ENCODE assay signal across 9 mouse cellular contexts in the genomic region with DNA sequence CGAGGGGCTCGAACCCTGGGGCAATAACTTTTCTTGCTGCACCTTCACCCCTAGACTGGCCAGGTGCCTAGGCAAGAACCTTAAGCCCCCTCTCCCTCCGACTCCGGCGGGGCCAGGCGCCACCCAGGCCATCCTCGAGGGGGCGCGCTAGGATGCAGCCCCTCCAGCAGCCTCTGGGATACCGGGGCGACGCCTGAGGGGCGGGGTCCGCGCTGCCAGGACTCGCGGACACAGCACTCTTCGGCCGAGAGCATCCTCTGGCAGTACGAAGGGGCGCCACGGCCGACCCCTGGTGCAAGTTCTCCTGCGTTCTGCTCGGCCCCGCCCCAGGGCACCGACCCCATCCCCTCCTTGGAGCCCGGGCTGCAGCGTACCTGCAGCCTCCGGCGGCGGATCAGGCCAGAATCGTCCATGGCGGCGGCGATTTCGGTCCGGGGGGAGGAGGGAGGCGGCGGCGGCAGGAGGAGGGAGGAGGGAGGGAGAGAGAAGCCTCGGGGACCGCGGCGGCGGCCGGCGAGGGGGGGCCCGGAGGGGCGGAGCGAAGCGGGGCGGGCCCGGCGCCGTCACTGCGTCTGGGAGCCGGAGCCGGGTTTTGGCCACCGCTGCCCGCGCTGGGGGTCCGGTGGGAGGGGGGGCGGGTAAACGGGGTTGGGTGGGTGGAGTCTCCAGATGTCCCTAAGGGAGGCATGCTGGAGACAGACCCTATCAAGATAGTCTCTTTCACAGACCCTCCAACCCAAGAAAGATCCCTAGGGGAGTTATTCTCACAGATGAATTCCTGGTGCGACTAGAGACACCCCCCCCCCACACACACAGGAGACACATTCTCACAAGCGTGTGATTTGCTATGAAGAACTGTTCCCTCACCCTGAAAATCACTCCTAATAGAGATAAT. TPM values are rescaled to one million over a fixed set of nuclear protein-coding genes. Genes with fewer than 3 reads are reported as not detected.
DNase-seq lines count a peak whose midpoint lies in the region; ATAC-seq and TF ChIP-seq lines count a peak whose summit lies in the region.
"Had no signal": no experiment of that assay in that cellular context is flagged by ENCODE, and none has a peak within 500 bp of the region (broad histone marks: within the 10 kb centered on the region; RNA-seq: fewer than 3 reads in every experiment).

No protein-coding gene starts in this region.

- no peak for TF ChIP-seq POLR2A in lung, adult 2 months (IDR thresholded peaks at IDR 0.05; ENCODE audit: borderline replicate concordance, extremely low read depth, low read depth, low read length)

- peaks cover 10% of the 10 kb centered on the region; the same call in 1 of the 2 replicates for H3K4me1 ChIP-seq in lung, embryonic 16.5 days (replicated peaks; ENCODE audit: control insufficient read depth, insufficient read depth, low read length)
- no peaks in the 10 kb centered on the region; the same call in 1 of the 2 replicates for H3K4me1 ChIP-seq in lung, adult 2 months (ENCODE audit: control insufficient read depth, insufficient read depth, low read length)
- H3K4me1 ChIP-seq in forebrain, embryonic 11.5 days (replicated peaks; ENCODE audit: control insufficient read depth, insufficient read depth, low read length) = peaks cover 18% of the 10 kb centered on the region
- H3K4me1 ChIP-seq in limb, embryonic 13.5 days = peaks cover 15% of the 10 kb centered on the region

- no peak overlapping the region for H3K27ac ChIP-seq in lung, embryonic 16.5 days (ENCODE audit: low read length)
- no peak overlapping the region for H3K27ac ChIP-seq in forebrain, embryonic 11.5 days (ENCODE audit: low read depth, low read length)
- no peak overlapping the region for H3K27ac ChIP-seq in limb, embryonic 13.5 days

- no peak overlapping the region for H3K9ac ChIP-seq in lung, embryonic 16.5 days (ENCODE audit: low read length)
- H3K9ac ChIP-seq in forebrain, embryonic 11.5 days (ENCODE audit: low read length) = peak overlapping the region; percentile 57
- peak overlapping the region; percentile 50; the same call in 1 of the 2 replicates for H3K9ac ChIP-seq in limb, embryonic 13.5 days

- peak overlapping the region; percentile 82 for H3K4me2 ChIP-seq in lung, embryonic 16.5 days (ENCODE audit: low read depth, low read length)
- peak overlapping the region; percentile 86 for H3K4me2 ChIP-seq in forebrain, embryonic 11.5 days (ENCODE audit: low read depth, low read length, severe bottlenecking)
- peak overlapping the region; percentile 78 for H3K4me2 ChIP-seq in limb, embryonic 13.5 days (replicated peaks)

- H3K9me3 ChIP-seq in lung, embryonic 16.5 days (ENCODE audit: control insufficient read depth, low read length) = no peaks in the 10 kb centered on the region
- H3K9me3 ChIP-seq in forebrain, embryonic 11.5 days (ENCODE audit: control insufficient read depth, low read length) = no peaks in the 10 kb centered on the region
- H3K9me3 ChIP-seq in limb, embryonic 13.5 days = no peaks in the 10 kb centered on the region

- DNase-seq in lung, adult 2 months = no peak
- DNase-seq in cerebellum, adult 18-20 months = peak; percentile 72 to 81
- DNase-seq in forebrain, embryonic 11.5 days (ENCODE audit: low spot score) = peak; percentile 86
- DNase-seq in right cerebral cortex, postnatal 25 days = peak; percentile 62
- DNase-seq in spleen, adult 12 weeks (ENCODE audit: low spot score) = no peak
- no peak for DNase-seq in urinary bladder, postnatal 10 days (ENCODE audit: low spot score)

- WGBS in lung, embryonic 16.5 days = 1% methylated on average over 50 of the region's 67 CpGs
- 2% methylated on average over 55 of the region's 67 CpGs for WGBS in lung, adult 2 months
- WGBS in forebrain, embryonic 11.5 days = under 1% methylated on average over 34 of the region's 67 CpGs
- whole genome bisulfite sequencing in limb, embryonic 13.5 days = under 1% methylated on average over 38 of the region's 67 CpGs

- peak overlapping the region; percentile 49 for H3K4me3 ChIP-seq in lung, embryonic 16.5 days (ENCODE audit: low read length)
- H3K4me3 ChIP-seq in lung, adult 2 months (replicated peaks; ENCODE audit: extremely low read depth, low read depth, low read length) = no peak overlapping the region
- H3K4me3 ChIP-seq in forebrain, embryonic 11.5 days (ENCODE audit: low read depth, low read length) = peak overlapping the region; percentile 57
- peak overlapping the region; percentile 47 for H3K4me3 ChIP-seq in limb, embryonic 13.5 days
- H3K4me3 ChIP-seq: myocyte had no signal

- peaks cover 48% of the 10 kb centered on the region for H3K27me3 ChIP-seq in lung, embryonic 16.5 days (ENCODE audit: control insufficient read depth, insufficient read depth, low read depth, low read length)
- peaks cover 39% of the 10 kb centered on the region for H3K27me3 ChIP-seq in forebrain, embryonic 11.5 days (ENCODE audit: control insufficient read depth, insufficient read depth, low read length)
- peaks cover 87% of the 10 kb centered on the region for H3K27me3 ChIP-seq in limb, embryonic 13.5 days

- TF ChIP-seq CTCF in lung, adult 2 months (IDR thresholded peaks at IDR 0.05; ENCODE audit: insufficient read depth, low read length) = no peak

- ATAC-seq in lung, embryonic 16.5 days (ENCODE audit: low read depth) = 0 out of 2 replicates have a peak, but pooled peaks have one; percentile 18
- peak; percentile 63 for ATAC-seq in forebrain, embryonic 11.5 days (replicated peaks; ENCODE audit: low FRiP score)
- 0 out of 2 replicates have a peak, but pooled peaks have one; percentile 28 for ATAC-seq in limb, embryonic 13.5 days (ENCODE audit: low FRiP score, low read depth)

- H3K36me3 ChIP-seq in lung, embryonic 16.5 days (ENCODE audit: control insufficient read depth, insufficient read depth, low read length) = no peaks in the 10 kb centered on the region
- H3K36me3 ChIP-seq in forebrain, embryonic 11.5 days (ENCODE audit: control insufficient read depth, insufficient read depth, low read length) = no peaks in the 10 kb centered on the region
- H3K36me3 ChIP-seq in limb, embryonic 13.5 days = no peaks in the 10 kb centered on the region

RNA-seq across cellular contexts. Expression of a gene that starts 0.9 kb away (rescaled TPM):
- polyA plus RNA-seq in lung, embryonic 16.5 days (2015; fragmentation: Nextera tagmentation; extraction: Ambion mirVana) = 0.23 and 0.29 TPM in 2 replicates
- not detected in 2 replicates for polyA plus RNA-seq in lung, adult 2 months (2012; rRNA removed)
- polyA plus RNA-seq in forebrain, embryonic 11.5 days (2014; fragmentation: Nextera tagmentation; extraction: Ambion mirVana) = 0.19 and 0.36 TPM in 2 replicates
- polyA plus RNA-seq in limb, embryonic 13.5 days (2015; fragmentation: Nextera tagmentation; extraction: Ambion mirVana) = 0.20 and 0.47 TPM in 2 replicates
- polyA plus RNA-seq: myocyte had no signal

RNA-seq across cellular contexts. Expression of a gene that starts 8.7 kb away (rescaled TPM):
- polyA plus RNA-seq in lung, embryonic 16.5 days (2015; fragmentation: Nextera tagmentation; extraction: Ambion mirVana) = 0.64 and 0.72 TPM in 2 replicates
- 0.34 and 0.41 TPM in 2 replicates for polyA plus RNA-seq in lung, adult 2 months (2012; rRNA removed)
- polyA plus RNA-seq in forebrain, embryonic 11.5 days (2014; fragmentation: Nextera tagmentation; extraction: Ambion mirVana) = 14.2 and 15.9 TPM in 2 replicates
- polyA plus RNA-seq in limb, embryonic 13.5 days (2015; fragmentation: Nextera tagmentation; extraction: Ambion mirVana) = 0.32 and 0.55 TPM in 2 replicates
- polyA plus RNA-seq: myocyte had no signal

RNA-seq across cellular contexts. Expression of a gene that starts 23.4 kb away (rescaled TPM):
- polyA plus RNA-seq in lung, embryonic 16.5 days (2015; fragmentation: Nextera tagmentation; extraction: Ambion mirVana) = not detected in 2 replicates
- polyA plus RNA-seq in lung, adult 2 months (2012; rRNA removed) = not detected in 2 replicates
- polyA plus RNA-seq in forebrain, embryonic 11.5 days (2014; fragmentation: Nextera tagmentation; extraction: Ambion mirVana) = not detected in 2 replicates
- not detected in 2 replicates for polyA plus RNA-seq in limb, embryonic 13.5 days (2015; fragmentation: Nextera tagmentation; extraction: Ambion mirVana)
- polyA plus RNA-seq: myocyte had no signal

RNA-seq across cellular contexts. Expression of a gene that starts 23.5 kb away (rescaled TPM):
- polyA plus RNA-seq in lung, embryonic 16.5 days (2015; fragmentation: Nextera tagmentation; extraction: Ambion mirVana) = 644 and 691 TPM in 2 replicates
- 93.2 and 117 TPM in 2 replicates for polyA plus RNA-seq in lung, adult 2 months (2012; rRNA removed)
- 1,226 and 1,312 TPM in 2 replicates for polyA plus RNA-seq in forebrain, embryonic 11.5 days (2014; fragmentation: Nextera tagmentation; extraction: Ambion mirVana)
- polyA plus RNA-seq in limb, embryonic 13.5 days (2015; fragmentation: Nextera tagmentation; extraction: Ambion mirVana) = 961 and 978 TPM in 2 replicates

RNA-seq across cellular contexts. Expression of a gene that starts 23.7 kb away (rescaled TPM):
- 114 and 119 TPM in 2 replicates for polyA plus RNA-seq in lung, embryonic 16.5 days (2015; fragmentation: Nextera tagmentation; extraction: Ambion mirVana)
- 27.4 and 30.4 TPM in 2 replicates for polyA plus RNA-seq in lung, adult 2 months (2012; rRNA removed)
- polyA plus RNA-seq in forebrain, embryonic 11.5 days (2014; fragmentation: Nextera tagmentation; extraction: Ambion mirVana) = 128 and 147 TPM in 2 replicates
- 90.9 and 93.2 TPM in 2 replicates for polyA plus RNA-seq in limb, embryonic 13.5 days (2015; fragmentation: Nextera tagmentation; extraction: Ambion mirVana)

Comparison
In these comparisons a context has a peak if more than half of its experiments do, and no peak if none do; other contexts are left out.
1. DNase-seq: peak in cerebellum, adult 18-20 months (2 of 2), forebrain, embryonic 11.5 days (single experiment) and right cerebral cortex, postnatal 25 days (single experiment); none in lung, adult 2 months (single experiment), spleen, adult 12 weeks (single experiment) and urinary bladder, postnatal 10 days (single experiment).
2. Peak in every context shown above with its lines, with median percentiles within 50 percentile points of each other: ATAC-seq and H3K4me2 ChIP-seq.